Mouse (Mus musculus): Measurements from ENCODE around the gene Dedd2.
"Not testable (repeated sequence)": the region's sequence is repeated elsewhere in the genome, so short reads cannot be mapped to it uniquely, and the experiment has no call there.

The Dedd2 gene

DNA sequence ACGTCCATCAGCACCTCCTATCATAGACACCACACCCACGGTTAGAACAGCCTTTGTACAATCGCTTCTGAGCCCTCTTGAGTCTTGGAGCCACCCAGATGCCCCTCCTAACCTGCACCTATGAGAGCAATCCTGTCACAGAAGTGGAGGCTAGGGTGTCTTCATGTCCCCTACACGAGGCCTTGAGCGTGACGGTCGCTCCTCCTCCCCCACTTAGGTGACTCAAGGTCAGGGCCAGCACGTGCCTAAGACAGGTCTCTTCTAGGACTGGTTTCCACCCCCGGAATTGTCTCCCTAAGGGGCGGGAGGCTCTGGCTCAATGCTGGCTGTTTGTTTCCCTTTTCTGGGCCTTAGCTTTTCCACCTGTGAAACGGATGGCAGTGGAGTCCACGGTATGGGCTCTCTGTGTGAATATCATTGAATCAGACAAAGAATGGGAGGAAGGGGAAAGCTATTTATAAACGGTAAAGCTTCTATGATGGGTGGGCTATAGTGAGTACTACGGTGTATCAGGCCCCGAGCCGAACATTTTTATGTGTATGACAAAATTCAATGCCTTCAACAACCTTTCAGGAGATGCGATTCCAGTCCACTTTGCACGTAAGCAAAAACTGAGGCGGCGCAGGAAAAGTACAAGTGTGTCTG, at the start of gene Dedd2:
Gene Dedd2, minus strand, starts transcription at position 159 of the 645 bp plus-strand sequence.
- DNase-seq, result peak; percentile 63

DNA sequence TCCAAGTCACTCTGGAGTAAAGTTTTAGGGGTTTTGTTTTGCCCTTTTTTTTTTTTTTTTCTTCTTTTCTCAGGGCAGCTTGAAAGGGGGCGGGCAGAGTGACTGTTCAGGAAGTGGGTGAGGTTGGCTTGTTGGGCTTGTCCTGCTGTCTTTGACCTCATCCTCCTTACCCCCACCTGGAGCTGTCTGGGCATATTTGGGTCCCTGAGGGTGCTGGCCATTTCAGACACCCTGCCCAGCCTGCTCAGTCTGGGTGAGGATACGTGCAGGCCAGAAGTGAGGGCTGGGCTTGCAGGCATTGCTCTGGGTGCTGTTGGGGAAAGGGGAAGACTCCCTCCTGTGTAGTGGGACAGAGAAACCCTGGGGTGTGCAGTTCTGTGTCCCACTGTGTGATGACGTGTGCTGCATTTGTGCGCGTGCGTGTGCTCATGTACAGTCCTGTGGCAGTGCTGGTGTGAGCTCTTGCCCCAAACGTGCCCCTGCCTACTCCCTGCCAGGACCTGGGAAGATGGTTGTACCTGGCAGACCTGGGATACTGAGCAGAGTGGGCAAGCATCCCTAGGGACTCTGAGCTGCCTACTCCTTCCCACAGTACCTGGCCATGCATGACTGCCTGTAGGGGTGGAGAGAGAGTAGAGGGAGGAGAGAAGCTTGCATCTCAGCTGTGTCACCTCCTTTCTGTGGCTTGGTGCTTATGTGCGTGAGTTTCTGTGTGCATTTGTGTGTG, 49.3 kb upstream of the Dedd2 start:
- DNase-seq, result no peak

DNA sequence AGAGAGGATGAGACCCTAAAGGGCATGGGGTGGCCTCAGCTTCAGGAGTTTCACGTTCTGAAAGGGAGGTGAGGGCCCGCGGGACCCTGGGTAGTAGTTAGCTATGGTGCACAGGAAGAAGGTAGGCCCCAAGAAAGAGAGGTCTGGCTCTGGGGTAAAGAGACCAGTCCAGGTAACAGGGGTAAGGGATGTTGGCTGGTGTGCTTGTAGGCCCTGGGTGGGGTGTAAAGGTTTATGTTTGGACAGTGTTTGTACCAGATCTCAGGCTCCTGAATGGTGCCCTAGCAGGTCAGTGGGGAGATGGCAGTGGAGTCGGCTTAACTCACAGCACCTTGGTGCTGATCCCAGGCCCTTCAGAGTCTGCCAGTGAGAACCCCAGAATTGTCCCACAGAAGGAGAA, 48.6 kb upstream of the Dedd2 start:
- DNase-seq, result peak; percentile 13

DNA sequence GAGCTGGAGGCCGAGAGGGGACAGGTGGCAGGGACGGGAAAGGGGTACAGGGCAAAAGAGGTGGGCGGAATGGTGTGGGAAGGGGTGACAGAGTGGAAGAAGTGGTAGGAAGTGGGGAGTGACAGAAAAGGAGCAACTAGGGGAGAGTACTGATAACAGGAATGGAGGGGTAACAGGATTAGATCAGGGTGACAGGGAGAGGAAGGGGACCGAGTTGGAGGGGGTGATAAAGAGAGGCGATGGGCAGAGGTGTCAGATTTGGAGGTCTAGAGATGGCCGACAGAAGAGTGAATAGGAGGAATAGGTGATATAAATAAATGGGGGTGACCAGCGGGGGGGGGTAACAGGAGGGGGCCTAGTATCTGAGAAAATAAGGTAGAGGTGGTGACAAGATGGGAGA, 48.2 kb upstream of the Dedd2 start:
- no peak for DNase-seq

DNA sequence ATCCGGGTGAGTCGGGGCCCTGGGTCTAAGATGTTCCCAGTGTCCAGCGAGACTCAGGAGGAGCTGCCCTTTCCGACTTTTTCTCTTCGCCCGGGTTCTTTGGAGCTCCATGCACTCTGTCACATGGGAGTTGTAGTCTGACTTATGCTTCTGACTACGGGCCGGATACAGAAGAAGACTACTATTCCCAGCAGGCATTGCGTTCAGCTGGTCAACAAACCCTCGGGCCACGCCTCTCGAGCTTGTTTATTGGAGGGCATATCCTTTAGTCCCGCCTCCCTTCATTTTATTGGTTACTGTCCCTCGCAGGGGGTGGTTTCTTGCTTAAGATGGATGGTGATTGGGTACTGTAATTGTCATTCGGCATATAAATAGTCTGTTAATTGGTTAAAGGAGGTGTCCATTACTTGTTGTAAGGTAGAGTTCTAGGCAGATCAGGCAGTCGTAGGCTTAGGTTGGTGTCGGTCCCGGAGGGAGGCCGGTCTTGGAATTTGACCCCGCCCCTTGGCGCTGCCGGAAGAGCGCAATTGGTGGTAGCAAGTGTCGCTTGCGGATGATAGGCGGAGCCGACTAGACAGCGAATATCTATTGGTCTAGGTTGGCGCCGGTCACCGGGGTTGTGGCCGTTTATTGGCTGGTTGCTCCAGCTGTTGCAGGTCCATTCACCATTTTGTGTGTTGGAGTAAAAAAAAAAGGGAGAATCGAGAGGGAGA, 47.5 kb upstream of the Dedd2 start:
- peak; percentile 99 for DNase-seq

DNA sequence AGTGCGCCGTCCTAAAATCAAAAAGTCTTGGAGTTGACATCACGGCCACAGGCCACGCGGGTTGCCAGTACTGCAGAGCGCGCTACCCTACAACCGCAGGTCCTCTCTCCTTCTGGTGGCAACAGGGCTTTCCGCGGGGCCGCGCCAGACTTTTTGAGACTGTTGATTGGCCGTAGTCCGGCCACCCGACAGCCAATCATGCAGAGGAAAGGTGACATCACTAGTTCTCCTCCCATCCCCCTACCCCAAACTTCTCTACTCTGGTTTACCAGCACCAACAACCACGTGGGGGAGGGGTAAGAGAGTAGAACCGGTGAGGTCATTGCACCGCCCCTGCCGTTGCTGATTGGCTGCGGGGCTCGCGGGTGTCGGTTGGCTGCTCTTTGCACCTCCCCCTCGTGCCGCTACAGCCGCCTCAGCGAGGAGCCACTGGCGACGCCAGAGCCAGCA, 46.9 kb upstream of the Dedd2 start, which contains the start of gene Cic:
Gene Cic, plus strand, starts transcription at position 404 of the 450 bp plus-strand sequence.
- DNase-seq, result peak; percentile 96

DNA sequence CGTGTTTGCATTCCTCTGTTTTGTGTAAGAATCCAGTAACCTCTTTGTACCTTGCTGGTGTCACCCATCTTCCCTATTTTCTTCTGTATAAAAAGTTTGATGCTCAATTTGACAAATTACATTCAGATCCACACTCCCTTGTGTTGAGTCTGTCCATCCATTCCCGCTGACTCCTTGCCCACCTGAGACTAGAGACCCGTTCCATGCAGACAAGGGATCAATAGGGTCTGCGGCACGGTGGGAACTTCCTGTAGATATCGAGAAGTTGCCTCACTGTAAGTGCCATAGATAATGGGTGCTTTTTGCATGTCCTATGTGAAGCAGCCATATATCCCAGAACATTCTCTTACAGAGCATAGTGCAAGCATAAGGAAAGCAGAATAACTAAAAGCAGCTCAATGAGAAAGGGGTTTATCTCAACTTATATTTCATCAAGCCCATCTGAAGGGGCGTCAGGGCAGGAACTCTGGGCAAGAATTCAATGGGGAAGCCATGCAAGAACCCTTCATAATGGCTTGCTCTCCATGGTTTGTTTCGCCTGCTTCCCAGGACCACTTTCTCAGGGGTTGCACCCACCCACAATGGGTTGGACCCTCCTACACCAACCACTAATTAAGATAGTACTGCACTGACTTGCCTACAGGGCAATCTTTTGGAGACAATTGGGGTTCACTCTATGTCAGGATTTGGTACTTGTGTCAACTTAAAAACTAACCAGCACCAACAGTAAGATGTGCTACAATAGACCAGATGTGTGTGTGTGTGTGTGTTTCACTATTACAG, 46.0 kb upstream of the Dedd2 start:
- DNase-seq, result no peak

DNA sequence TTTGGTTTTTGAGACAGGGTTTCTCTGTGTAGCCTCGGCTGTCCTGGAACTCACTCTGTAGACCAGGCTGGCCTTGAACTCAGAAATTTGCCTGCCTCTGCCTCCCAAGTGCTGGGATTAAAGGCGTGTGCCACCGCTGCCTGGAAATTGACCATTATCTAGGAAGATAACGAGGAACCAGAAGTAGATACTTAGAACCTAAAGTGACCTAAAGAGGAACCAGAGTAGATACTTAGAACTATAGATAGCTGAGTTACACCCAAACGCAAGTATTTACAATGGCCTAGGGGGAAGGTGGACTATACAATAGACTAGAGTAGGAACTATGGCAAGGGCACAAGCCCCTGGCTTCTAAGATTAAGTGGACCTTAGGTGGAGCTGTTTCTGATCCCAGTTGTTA, 45.3 kb upstream of the Dedd2 start:
- DNase-seq, result not testable (repeated sequence)

DNA sequence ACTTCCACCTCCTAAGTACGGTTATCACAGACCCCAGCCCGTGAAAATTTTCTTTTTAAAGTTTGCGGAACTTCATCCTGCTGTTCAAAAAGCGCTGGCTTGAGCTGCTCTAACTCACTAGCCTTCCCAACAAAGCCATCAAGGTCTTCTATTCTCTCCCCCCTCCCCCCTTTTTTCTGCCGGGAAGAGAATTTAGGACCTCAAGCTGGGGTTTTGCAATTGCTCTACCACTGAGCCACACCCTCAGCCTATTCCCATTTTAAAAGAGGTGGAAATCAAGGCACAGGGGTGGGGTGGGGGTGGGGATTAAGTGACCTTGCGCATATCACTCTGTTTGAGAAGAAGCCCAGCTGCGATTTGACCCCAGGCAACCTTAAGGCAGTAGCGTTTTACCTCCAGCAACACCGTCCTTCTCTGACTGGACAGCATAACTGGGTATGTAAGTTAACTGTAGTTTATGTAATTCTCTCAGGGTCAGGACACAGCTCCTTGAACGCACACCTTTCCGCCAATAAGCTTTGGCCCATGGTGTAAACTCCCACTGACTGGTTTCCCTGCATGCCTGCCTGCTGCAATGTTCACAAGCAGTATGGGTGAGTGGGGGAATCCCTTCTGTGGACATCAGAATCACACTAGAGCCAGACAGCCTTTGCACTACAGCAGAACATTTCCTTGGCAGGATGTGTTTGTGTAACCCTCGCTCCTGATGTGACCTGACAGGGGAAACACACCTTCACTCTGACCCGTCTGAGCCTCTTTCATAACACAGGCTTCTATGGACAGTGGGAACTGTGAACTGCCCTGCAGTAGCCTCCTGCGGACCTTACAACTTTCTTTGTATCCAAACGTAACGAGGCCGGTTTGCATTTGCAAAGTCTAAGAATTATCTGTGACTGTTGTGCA, 43.8 kb upstream of the Dedd2 start:
- DNase-seq, result no peak

DNA sequence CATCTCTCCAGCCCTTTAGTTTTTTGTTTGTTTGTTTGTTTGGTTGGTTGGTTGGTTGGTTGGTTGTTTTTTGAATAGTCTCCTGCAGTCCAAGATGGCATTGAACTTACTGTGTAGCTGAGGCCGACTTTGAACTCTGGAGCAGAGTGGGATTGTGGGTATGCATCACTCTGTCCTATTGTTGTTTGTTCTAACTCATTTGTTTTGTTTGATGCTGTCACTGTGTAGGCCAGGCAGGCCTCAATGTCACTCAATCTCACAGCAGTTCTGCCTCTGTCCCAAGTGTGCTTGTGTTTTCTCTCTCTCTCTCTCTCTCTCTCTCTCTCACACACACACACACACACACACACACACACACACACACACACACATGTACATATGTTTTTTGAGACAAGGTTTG, 41.5 kb upstream of the Dedd2 start:
- no peak for DNase-seq

DNA sequence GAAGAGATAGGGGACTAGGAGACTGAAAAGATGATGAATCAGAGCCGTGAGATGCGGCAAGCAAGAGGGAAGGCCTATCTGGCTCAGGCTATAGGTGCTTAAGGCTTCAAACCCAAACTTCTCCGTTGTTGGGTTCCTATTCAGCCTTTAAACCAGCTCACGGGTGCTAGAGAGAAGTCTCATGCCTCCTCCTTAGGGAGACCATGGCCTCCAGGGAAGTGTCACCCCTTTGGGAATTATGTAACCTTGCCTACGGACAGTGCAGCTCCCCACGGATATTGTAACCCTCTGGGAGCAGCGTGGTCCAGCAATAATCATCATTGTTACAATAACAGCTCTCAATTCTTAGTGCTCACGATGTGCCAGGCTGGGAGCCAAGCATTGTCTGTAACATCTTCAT, 31.4 kb upstream of the Dedd2 start:
- no peak for DNase-seq

DNA sequence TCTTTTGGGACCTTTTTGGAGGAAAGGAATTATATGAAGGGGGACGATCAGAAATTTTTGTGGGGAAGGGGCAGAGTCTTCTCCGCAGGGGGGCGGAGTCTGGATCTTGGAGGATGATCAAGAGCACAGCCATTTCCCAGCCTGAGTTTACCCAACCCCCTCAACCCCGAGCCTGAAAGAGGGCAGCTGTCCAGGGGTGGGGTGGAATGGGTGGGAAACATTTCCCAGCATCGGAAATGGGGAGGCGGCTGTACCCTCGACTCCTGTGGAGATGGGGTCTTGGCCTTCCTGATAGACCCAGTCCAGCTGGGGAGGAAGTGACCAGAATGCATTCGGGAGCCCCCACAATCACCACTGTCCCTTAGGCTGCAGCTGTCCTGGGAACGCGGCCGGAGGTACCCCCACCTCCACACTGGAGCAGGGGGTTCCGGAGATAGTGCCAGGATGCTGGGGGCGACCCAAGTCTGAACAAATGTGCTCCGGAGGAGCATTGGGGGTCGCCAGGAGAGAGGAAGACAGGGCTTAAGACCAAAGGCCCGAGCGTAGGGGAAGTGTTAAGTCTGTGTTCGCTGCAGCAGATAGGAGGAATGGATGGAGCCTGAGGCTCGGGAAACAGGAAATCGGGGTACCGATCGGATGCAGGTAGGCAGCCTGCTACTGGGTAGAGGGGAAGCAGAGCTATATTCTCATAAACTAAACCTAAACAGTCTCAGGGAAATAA, 30.8 kb upstream of the Dedd2 start:
- DNase-seq, result peak; percentile 61

DNA sequence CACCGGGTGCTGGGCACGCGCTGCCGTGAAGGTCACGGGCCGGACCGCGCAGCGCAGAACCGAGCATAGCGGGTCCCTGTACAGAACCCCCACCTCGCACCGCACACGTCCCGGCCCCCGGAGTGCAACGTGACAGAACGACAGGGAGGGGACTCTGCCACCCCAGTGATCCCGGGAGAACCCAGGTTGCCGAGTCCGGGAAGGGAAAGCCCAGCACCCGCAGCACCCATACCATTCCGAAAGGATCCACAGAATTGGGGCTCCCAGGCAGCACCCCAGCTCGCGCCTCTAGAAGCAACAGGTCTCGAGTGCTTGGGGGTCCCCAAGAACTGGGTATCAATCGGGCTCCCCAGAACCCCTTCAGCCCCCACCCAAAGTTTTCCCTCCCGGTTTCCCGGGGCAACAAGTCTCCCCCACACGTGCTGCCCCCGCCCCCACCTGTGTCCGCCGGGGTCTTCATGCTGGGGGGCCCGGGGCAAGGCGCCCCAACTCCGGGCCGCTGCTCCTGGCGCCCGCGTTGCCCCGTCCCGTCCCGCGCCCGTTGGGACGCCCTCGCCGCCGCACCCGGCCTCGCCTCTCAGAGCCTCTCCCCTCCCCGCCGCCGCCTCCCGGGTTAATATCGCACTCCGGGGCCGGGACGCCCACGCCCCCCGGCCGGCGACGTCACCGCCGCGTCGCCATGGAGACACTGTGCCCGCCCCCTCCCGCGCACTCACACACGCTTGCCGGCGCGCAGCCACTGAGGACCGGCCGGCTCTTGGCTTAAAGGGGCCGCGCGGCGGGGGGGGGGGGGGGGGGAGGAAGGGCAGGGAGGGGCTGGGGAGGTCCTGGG, 29.9 kb upstream of the Dedd2 start, which contains the start of gene Erf:
Gene Erf, minus strand, starts transcription at position 621 of the 832 bp plus-strand sequence.
- peak; percentile 96 for DNase-seq

DNA sequence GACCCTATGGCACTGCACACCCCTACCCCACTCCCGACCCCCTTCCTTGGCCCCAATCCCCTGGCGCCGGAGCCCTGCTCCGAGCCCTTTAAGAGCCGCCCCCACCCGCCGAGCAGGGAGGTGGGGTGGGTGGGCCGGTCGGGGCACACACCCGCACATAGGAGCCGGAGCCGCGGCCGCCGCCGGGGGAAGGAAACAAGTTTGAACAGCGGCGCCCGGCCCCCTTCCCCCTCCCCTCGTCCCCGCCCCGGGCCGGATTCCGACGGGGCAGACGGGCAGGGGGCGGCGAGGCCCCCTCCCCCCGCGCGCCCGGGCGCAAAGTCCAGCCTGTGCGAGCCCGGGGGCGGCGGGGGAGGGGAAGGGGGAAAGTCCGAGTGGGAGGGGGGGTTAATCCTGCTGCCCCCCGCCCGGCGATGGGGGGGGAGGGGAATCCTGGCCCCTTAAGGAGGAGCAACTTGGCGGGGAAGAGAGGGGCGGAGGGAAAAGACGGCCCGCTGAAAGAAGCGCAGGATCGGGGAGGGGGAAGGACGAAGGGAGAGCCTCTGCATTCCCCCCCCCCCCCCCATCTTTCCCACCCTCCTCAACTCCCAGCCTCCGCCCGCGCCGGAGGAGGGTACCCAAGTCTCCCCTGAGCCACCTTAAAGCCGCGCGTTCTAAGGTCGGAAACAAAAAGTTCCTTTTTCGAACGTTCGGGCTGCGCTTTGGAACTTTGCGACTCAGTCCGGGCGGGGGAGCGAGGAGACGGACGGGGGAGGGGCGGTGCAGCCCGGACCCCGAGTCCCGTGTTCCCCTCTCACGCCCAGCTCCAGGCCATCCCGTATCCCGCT, 29.1 kb upstream of the Dedd2 start:
- peak; percentile 81 for DNase-seq

DNA sequence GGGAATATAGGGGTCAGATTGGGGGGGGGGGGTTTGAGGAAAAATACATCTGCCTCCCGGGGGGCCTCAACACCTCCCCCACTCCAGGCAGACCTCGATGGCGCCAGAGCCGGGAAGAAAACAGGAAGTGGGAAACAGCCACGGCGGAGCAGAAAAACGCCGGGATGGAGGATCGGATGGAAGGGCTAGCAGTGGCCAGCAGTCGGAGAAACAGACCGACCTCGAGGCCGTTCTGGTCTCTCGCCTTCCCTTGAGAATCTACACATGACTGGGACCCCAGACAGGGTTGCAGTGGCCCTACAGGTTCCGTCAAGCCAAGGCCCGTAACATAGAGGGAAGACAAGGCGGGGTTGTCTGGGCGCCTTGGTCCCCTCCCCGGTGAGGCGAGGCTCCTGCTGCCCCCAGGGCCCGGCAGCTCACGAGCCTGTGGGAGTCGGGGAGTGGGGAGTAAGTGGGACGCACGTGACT, 28.5 kb upstream of the Dedd2 start:
- DNase-seq, result no peak

DNA sequence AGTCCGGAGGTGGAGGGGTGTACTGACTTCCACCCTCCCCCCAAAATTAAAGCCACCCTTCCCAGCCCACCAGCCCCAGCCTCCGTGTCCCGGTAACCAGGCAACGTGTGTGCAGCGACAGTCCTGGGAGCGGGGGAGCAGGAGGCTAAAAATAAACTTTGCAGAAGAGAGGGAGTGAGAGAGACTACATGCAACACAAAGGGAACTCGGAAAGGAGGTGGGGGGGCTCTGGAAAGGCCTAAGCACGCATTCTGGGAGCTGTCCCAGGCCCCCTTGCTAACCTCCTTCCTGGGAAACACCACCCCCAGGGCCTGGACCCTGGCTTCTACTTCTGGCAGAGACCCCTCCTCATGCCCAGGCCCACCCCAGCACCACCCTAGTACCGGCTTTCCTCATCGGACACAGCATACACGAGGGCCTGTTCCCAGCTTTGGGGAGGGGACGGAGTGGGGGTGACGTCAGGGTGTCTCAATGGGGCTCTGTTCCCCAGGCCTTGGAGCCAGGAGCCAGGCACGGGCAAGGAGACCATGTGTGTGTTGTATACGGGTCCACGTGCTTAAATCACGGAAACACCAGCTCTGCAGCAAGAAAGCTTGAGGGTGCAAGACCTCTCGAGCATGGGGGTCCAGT, 27.7 kb upstream of the Dedd2 start:
- no peak for DNase-seq

DNA sequence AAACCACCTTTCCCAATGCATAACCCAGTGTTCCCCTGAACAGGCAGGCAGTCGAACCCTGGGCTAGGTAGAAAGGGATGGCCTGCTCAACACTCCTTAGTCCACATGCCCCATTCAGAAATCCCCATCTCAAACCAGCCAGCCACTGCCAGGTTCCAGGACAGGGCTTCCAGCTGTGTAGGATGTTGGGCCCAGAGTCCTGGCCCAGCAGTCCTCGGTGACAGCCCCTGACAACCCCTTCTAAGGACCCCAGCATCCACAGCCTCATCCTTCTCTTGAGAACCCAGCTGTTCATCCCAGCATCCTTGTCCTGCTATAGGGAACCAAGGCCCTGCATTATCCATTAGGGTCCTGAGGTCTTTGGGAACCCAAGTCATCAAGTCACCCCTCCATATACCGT, 27.1 kb upstream of the Dedd2 start:
- DNase-seq, result no peak

DNA sequence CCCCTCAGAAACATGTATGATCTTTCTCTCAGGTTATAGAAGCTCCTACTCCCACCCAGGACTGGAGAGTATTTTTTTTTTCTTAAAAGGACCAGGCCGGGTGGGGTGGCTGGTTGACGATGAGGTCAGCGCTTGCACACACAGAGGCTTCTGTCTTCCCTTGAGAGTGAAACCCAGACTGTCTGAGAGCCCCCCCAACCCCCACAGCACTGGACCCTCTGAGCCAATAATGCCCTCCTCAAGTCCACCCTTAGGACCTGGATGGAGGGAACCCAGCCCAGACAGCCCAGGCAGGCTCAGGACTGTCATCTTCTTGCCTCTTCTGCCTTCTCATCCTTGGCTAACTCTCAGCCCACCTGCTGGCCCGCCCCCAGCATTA, 26.3 kb upstream of the Dedd2 start:
- no peak for DNase-seq
